Mouse (Mus musculus): Measurements from ENCODE around the gene Slc35e4. TPM values are rescaled to one million over a fixed set of nuclear protein-coding genes. Genes with fewer than 3 reads are reported as not detected.
"Not testable (repeated sequence)": the region's sequence is repeated elsewhere in the genome, so short reads cannot be mapped to it uniquely, and the experiment has no call there.

Gene Slc35e4
- polyA plus RNA-seq, 2 experiments from 2014 or later: 0.75 to 2.2 TPM

DNA sequence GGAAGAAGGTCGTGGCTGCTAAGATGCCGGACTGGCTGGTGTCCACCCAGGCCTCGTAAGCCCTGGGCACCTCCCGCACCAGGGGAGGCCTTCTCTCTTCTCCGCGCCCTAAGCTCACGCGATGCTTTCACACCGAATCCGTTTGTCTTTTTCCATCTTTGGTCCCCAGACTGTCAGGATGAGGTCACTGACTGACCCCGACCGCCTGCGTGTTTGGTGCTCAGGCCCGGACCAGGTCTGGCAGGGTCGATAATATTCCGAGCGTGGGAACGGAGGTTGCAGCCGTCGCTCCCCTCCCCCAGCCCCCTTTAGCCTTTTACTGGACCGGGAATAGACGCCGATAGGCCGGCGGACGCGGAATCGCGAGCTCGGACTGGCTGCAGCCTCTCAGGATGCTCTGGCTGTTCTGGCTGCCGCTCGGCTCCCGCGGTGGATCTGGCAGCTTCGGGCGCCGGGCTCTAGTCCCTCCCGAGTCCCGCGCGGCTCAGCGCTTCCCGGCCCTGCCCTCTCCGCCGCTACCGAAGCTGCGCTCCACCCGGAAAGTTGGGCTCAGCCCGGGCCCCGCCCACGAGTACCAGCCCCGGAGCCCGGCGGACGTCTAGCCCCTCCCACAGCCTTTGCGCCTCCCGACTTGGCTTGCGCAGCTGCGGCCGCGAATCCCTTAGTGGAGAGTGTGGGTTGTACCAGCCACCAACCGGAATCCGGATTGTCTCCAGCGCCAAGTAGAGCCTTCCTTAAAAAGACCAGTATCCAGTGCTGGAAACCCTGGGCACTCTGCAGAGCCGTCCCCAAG, 952 bp downstream of the Slc35e4 start:
- ATAC-seq: peak; percentile 83

DNA sequence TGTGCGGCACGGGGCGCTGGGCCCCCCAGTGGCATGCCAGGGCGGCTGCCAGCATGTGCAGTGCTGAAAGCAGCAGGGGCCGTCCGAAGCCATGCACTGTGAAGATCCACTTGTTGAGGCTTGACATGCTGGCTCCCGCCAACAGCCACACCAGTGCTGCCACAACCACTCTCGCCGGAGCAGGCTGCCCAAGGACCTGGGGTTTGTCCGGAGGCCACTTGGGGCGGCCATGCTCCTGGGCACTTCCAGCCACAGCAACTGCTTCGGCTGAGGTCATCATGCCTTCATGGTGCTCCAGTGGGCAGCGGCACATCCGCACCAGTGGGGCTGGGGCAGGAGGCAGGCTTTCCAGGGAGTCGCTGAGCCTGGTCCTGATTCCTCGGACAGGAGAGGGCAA, 1.6 kb downstream of the Slc35e4 start:
- no peak for ATAC-seq

DNA sequence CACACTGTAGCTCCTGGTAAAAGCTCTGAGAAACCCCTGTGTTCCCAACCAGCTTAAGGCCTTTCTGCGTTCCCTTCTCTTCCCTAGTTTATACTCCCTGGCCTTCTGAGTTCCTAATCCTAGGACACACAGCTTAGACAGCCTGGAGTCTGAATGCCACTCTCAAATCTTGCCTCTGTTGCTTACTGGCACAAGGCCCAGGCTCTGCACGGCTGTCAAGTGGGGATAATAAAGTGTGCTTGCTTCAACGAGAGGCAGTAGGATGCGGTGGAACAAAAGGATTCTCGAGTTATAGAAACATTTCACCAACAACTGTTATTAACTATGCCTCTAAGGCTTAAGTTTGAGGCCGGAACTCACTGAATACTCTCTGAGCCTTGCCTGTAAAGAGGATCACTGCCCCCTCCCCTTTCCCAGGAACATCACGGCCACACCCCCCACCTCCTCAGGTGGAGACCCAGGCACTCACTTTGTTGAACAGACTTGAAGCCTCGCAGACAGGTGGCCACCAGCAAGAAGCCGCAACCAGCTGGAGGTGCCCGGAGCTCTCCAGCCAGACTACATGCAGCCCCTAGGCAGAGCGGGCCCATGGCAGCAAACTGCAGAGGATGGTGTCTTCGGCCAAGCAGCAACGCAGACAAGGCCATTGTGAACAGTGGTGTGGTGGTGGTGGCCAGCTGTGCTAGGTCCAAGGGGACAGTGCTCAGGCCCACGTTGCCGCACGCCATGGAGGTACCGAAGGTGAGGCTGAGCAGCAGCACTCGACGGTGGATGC, 2.2 kb downstream of the Slc35e4 start:
- ATAC-seq: no peak

DNA sequence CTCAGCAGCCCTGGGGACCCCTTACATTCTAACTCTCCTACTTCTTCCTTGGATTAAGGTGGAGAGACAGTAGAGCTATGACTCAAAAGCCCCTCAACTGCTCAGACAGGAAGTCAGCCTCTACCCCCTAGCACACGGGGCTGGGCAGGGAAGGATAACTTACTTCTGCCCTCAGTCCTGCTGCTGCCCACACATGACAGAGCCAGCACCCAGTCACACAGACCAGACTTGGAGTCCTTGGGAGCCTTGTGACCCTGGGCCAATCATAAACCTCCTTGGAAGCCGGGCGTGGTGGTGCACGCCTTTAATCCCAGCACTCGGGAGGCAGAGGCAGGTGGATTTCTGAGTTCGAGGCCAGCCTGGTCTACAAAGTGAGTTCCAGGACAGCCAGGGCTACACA, 3.0 kb downstream of the Slc35e4 start:
- ATAC-seq: not testable (repeated sequence)

DNA sequence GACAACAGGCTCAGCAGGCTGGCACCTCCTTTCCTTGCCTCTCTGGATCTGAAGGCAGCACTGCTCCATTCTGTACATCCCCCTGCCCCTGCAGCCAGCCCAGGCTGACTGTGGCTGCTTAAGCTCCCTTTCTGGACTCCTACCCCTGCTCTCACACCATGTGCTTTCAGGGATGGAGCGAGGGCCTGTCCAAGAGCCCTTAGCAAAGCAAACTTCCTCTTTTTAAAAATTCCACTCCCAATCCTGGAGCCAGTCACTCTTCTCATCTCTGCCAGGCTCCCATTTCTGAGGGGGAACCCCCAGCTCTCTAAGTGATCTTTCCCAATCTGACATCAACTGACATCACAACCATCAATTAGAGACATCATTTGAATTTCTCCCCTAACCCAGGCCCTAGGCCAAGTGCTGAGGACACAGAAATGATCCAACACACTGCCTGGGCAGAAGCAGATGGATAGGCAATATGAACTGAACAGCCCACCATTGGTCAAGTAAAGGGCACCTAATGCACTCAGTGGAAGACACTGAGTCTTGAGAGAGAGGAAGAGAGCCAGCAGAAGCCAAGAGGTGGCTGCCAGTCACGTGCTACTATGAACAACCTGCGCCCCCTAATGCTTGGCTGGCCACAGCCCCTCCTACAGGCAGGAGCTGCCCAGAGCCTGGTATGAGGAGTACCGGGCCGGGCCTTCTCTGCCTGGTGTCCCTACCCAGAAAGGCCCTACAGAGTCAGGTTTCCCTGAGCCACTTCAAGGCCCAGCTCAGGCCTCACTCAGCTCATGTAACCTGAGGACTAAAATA, 3.8 kb downstream of the Slc35e4 start:
- no peak for ATAC-seq

DNA sequence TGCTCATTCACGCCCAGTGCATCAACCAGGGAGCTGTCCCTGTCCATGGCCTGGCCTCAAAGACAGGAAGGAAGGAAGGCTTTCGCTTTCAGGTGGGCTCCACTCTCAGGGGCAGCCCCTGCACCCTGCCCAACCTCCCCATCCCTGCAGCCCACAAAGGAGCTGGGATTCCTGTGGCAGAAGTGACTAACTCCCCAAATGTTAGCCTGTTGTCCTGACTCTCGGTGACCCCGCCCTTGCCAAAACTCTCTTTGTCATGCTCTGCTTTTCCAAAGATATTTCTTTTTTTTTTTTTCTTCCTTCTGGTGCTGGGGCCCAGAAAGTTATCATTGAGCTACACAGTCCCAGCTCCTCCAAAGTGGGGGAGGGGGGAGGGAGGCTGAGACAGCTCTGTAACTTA, 5.2 kb downstream of the Slc35e4 start:
- no peak for ATAC-seq

DNA sequence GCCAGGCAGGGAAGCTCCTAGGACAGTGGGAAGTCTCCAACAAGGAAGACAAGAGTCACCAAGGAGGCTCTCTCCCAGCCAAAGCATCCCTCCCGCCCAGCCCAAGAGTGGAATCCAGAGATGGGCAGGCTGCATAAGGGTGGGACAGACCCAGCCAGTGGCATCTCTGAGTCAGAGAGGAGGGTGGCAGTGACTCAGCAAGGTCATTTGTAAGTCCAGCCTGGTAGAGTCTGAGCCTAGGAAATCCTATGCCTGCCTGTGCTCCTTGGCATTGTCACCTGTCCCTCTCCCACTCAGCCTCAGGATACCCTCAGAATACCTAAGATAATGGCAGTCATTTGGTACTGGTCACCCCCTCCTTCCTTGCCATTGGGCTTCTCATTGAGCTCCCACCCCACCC, 9.0 kb downstream of the Slc35e4 start:
- no peak for ATAC-seq

DNA sequence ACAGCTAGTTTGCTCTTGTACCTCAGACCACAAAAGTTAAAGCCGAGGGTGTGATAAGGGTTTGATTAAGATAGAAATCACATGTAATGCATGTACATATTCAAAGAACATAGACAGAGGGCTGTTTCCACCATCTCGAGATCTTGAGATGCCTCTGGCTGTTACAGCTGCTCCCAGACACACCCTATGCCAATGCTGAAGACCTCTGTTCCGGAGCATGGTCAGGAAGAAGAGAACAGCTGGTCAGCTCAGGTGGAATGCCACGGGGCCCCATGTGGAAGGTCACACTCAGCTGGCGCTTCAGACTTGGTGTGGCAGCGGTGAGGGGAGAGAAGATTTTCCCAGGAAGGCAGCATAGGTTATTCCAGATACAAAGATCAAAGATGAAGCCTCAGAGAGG, 9.8 kb downstream of the Slc35e4 start:
- ATAC-seq: no peak

DNA sequence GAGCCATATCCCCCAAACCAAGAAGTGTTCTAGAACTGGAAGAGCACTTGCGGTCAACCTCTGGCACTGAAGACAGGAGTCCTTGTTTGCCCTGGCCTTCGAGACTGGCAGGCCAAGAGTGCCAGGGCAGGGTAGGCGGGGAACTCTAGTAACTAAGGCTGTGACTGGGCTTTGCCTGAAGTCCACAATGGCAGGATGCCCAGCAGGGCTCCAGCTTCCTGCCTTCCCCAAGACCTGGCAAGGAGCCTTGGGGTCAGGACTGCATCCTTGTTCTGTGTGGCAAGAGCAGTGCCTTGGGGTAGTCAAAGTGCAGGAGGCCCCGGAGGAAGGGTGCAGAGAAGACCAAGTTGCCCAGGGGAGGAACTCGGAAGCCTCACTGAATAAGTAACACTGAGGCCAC, 11.4 kb downstream of the Slc35e4 start:
- ATAC-seq: no peak

DNA sequence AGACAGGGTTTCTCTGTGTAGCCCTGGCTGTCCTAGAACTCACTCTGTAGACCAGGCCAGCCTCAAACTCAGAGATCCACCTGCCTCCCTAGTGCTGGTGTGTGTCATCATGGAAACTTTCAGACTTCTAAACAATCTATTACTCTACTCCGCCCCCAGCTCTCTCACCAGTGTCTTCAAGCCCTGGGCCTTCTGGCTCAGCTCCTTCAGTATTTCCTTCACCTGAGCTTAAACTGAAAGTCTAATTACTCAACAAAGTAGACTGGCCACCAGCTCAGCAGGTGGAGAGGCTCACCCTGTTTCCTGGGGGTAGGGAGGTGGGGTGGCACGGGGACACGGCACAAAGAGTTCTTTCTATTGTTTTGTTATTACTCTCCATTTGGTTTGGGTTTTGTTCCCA, 11.9 kb downstream of the Slc35e4 start:
- no peak for ATAC-seq

DNA sequence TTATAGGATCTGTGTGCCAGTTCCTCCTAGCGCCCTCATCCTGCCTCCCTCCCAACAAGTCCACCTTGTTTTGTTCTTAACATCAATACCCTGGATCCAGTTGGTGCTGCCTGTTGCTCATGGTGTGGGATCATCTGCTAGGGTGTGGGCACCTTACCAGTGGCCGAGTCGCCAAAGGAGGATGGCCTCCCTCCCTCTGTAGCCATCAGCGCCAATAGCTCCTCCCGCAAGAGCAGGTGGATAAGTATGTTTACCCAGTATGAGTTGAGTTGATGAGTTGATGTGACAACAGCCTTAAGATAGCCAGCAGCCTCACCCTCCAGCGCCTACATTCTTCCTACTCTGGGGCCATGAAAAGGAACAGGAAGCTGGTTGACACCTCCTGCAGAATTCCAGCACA, 14.2 kb downstream of the Slc35e4 start:
- no peak for ATAC-seq

DNA sequence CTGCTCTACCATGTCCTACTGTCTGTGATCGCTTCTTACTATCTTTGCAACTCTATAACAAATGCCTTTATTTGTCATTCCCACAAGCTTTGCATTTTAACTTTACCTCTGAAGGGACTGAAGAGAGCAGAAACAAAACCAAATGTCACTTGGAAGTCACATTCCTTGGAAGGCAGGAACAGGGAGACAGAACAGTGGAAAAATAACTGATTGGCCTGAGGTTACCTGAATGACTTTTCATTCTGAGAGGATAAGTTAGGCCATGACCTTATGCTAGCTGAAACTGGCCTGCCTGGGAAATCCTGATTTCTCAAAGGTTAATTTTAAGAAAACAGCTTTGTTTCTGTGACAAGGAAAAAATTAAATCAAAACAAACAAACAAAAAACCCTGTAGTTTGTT, 18.5 kb downstream of the Slc35e4 start:
- ATAC-seq: no peak

DNA sequence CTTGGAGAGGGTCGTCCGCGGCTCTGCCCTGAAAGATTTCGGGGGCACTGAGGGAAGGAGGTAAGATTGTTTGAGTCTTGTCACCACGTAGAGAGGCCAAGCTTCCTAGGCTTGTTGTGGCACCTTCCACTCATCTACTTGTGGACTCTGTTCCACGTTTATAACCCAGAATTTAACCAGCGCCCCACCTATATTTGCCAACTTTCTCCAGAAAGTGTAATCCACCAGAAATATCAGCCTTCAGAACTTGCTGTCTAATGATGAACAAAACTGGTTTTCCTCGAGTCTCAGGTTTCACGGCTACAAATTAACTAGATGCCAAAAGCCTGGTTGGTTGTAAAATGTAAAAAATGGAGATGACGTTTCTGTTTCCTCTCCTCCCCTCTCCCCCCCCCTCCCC, 19.0 kb downstream of the Slc35e4 start:
- ATAC-seq: no peak

DNA sequence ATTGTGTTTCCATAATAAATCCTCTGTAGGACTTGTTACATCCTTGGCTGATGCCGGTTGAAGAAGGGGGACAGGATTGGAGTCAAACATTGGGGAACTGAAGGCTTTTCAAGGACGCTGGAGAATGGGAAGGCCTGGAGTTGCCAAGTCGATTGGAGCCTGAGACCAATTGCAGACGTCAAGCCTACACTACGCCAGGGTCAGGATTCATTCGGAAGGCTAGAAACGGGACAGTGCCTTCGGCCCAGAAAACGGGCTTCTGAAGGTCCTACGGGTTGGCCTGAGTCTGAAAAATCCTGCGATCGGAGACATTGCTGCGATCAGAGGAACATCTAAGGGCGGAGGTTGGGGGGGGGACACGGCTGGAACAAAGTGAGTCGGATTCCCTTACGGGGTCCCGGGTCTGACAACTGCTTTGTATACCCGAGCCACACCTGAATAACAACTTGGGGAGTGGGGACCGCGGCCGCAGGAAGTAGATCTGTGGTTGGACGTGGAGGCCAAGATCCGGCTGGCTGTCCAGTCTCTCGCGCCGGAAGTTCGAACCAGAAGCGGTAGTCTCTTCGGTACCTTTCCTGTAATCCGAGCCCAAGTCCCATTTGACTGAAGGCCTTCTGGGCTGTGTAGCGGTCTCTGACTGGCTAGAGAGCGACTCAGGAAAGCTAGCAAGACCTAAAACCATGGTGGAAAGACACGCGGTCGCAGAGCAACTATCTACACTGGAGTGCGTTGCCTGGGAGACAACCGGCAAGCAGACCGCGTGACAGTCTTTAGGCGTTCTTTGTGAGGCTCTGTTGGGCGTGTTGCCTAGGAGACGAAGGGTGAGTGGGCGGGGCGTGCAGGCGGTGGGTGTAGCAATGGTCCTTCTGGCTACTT, 19.8 kb downstream of the Slc35e4 start, which contains the start of the genes 4921536K21Rik and Dusp18:
Gene 4921536K21Rik (minus strand): TSS at position 693 of the 876 bp plus-strand sequence.
Gene Dusp18 (plus strand): TSS at position 835 of the 876 bp plus-strand sequence.
- ATAC-seq: peak; percentile 98

DNA sequence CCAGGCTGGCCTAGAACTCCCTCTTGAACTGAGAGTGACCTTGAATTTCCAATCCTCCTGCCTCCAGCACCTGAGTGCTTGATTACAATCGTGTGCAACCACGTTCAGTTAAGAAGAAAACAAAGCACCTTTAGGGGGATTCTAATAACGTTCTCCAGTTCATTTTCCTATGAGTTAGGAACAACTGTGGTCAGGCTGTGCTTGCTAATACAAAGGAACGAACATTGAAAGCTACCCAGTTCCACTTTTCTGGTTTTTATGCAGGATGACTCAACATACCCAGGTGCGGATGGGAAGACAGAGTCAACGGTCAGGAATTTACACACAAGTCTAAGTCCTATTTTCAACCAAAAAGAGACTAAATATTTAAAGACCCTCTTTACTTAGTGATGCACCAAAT, 20.5 kb downstream of the Slc35e4 start:
- no peak for ATAC-seq

DNA sequence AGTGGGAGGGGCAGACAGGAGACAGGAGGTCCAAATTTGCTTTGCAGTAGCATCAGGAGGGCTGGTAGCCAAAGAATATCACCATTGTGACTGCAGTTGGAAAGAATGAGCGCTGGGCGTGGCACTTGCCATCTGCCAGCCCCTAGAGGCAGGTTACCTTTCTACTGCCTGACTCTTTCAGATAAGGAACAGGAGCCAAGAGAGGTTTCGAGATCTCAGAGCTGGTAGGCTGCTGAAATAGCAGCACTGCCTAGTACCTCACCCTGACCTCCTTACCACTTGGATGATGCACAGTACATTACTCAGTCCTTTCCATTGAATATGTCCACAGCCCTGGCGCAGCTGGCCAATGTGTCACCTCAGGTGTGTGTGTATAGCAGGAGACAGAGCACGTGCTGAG, 27.1 kb downstream of the Slc35e4 start:
- ATAC-seq: no peak

DNA sequence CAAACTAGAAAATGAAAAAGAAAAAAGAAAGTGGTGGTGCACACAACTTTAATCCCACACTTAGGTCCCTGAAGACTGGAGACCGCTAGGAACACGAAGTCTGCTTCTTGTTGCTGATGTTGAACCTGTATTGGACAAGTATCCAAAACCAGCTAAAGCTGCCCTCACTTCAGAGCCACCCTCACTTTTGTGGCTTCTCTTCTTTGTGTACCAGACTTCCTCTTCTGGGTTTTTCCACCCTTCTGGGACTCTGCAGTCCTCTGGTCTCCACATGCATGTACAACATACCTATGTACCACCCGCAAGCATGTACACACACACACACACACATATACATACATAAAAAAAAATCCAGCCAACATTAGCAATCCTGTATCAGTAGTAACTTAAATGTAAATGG, 30.8 kb downstream of the Slc35e4 start:
- ATAC-seq: no peak

DNA sequence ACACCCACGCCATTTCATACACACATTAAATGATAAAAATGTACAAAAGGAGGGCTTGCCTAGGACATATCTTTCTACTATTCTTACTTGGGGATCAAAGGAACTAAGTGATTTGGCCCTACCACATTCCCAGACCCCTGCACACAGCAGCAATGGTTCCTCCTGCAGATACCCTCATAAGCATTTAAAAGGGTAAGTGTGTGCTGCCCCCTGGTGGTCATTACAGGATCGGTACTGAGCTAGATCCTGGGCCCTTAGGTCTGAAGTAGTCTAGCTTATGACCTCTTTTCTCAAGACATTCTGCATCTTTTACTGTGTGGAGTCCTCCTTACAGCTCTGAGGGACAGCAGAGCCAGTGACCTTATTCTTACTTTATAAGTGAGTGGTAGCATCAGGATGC, 34.6 kb downstream of the Slc35e4 start:
- no peak for ATAC-seq

DNA sequence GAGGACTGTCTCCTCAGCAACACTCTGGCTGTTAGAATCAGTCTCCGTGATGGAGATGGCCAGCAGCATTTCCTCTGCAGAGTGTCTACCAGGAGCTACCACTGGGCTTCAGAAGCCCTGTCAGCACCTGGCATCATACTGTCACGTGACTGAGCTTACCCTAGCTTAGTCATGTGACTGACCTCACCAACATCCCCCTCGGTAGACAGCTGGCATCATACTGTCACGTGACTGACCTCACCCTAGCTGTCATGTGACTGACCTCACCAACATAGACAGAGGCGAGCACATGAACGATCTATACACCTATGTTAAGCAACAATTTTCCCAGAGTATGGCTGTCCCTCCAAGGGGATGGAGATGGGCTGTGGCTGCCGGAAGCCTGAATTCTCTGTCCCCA, 35.8 kb downstream of the Slc35e4 start:
- no peak for ATAC-seq

DNA sequence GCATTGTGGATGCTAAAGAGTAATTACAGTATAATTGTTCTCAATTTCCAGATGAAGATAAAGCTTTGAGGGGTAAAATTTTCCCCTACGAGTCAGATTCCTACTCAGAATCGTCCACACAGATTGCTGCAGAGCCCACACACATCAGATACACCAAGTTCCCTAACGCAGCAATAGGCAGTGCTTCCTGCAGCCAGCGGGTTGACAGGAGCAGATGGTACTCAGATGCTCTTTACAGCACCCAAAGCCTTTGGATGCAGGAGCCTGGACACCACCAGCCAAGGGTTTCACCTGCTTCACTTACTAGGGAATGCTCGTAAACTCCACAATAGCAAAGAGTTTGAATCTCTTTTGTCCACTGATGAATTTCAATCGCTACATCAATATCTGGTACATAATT, 38.0 kb downstream of the Slc35e4 start:
- no peak for ATAC-seq

DNA sequence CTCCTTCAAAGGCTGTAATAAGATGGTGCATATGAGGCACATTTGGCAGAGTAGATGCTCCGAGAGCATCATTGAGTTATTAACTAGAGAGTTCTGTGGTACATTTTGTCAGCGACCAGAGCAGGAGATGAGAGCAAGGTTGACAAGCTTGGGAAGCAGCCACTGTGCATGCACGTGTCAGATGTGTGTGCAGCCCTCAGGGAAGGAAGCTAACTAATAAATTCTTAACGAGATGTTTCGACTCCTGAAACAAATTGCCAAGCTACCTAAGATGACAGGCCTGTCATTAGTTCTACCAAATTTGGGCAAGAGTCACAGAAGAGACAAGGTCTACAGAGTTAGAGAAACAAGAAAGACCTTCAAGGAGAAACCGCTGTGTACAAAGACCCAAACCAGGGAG, 50.1 kb downstream of the Slc35e4 start:
- no peak for ATAC-seq

DNA sequence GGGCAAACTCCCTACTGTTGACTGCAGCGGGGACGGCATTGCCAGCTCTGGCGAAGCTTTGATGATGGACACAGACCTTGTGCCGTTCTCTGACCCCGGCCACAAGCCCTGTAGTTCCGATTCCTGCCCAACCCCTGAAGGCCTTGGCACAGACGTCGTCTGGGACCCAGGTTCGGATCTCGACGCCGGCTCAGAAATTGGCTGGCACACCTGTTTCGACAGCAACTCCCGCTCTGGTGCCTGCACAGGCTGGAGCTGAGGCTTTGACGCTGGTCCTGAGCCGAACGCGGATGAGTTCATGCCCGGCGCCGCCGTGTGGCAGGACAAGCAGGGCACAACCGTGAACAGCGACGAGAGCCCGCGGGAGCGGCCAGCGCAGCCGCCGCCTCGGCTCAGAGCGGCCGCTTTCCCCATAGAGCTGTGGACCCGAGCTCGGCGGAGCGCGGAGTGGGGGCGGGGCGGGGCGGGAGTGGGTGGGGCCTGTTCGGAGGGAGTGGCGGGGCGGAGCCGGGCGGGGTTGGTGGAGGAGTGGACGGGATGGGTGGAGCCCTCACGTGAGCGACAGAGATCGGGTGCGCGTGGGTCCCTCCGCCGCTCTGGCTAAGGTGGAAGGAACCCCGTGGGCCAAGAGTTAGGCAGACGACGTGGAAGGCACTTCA, 50.9 kb downstream of the Slc35e4 start, which contains the start of gene Osbp2:
Gene Osbp2 (minus strand): TSS at position 450 of the 659 bp plus-strand sequence.
- ATAC-seq: peak; percentile 71

All from CD4-positive, CD25-positive, alpha-beta regulatory T cell, adult 4 months (primary cell).